Mouse (Mus musculus) E14TG2a.4 (cell line): ENCODE measurements around the gene Nell1.

ENCODE experiments used
- H3K27me3 ChIP-seq: 2 replicates; pipeline ENCODE4 v1.6.1; 2014; ENCODE audit warnings: low read length, control low read depth; ENCODE audit not compliant: insufficient read depth
- H3K36me3 ChIP-seq: 2 replicates; pipeline ENCODE4 v1.6.1; 2014; ENCODE audit warnings: low read length, control low read depth; ENCODE audit not compliant: insufficient read depth
- H3K4me1 ChIP-seq: replicated peaks from 2 replicates; pipeline ENCODE4 v1.6.1; 2014; ENCODE audit warnings: low read depth, low read length, control low read depth
- H3K4me3 ChIP-seq: replicated peaks from 2 replicates; pipeline ENCODE4 v1.5.1; 2014; ENCODE audit warnings: mild to moderate bottlenecking, low read length
- H3K9me3 ChIP-seq: 2 replicates; pipeline ENCODE4 v1.6.1; 2014; ENCODE audit warnings: low read length, control low read depth
- CTCF ChIP-seq: conservative IDR thresholded peaks from 2 replicates; pipeline ENCODE4 v1.5.1; 2014; ENCODE audit warnings: low read length
- NANOG ChIP-seq: IDR thresholded peaks from 2 replicates; pipeline ENCODE4 v1.6.1; 2014; ENCODE audit warnings: borderline replicate concordance, low read length, mixed read lengths
- POU5F1 ChIP-seq: IDR thresholded peaks from 2 replicates; pipeline ENCODE4 v1.6.1; 2014; ENCODE audit warnings: low read length, borderline replicate concordance

Nell1 gene

DNA sequence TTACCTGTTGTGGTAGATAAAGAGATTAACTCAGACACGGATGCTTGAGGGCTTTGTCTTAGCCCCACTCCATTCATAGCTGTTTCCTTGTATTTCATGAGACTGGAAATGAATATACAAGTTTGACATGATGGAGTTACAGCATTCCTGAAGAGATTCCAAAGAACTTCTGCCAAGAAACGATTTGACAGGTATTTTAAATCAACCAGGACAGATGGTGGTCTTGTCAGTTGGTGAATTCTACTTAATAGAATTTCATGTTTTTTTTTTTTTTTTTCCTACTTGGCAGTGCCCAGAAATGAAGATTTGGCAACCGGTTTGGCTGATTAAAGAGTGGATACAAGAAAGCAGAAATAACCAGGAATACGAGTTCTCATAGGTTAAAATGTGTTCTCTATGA, 24.7 kb downstream of the Nell1 start:
- Histone ChIP-seq H3K4me1 (no peaks in the 10 kb centered on the region), H3K9me3 (no peaks in the 10 kb centered on the region), H3K27me3 (no peaks in the 10 kb centered on the region), H3K4me3 (no peak overlapping the region), H3K36me3 (no peaks in the 10 kb centered on the region)
- TF ChIP-seq NANOG = no peak
- TF ChIP-seq CTCF = no peak
- TF ChIP-seq POU5F1 = no peak

DNA sequence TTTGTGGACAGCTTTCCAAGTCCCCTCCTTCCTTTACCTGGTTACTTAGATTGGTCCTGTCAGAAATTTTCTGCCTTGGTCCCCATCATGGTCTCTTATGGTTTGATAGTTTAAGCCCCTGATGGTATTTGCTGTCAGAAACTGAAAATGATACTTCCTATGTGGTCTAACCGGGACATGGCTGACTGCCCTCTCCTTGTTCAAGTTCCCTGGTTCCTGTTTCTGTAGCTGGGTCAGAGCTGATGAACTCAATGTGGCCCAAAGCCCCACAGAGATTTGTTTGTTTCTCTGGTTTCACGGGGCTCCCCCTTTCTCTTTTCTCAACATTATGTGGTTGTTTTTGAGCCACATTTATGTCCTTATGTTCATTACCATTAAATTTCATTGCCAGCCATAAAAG, 30.6 kb downstream of the Nell1 start:
- no peaks in the 10 kb centered on the region for H3K36me3 ChIP-seq

DNA sequence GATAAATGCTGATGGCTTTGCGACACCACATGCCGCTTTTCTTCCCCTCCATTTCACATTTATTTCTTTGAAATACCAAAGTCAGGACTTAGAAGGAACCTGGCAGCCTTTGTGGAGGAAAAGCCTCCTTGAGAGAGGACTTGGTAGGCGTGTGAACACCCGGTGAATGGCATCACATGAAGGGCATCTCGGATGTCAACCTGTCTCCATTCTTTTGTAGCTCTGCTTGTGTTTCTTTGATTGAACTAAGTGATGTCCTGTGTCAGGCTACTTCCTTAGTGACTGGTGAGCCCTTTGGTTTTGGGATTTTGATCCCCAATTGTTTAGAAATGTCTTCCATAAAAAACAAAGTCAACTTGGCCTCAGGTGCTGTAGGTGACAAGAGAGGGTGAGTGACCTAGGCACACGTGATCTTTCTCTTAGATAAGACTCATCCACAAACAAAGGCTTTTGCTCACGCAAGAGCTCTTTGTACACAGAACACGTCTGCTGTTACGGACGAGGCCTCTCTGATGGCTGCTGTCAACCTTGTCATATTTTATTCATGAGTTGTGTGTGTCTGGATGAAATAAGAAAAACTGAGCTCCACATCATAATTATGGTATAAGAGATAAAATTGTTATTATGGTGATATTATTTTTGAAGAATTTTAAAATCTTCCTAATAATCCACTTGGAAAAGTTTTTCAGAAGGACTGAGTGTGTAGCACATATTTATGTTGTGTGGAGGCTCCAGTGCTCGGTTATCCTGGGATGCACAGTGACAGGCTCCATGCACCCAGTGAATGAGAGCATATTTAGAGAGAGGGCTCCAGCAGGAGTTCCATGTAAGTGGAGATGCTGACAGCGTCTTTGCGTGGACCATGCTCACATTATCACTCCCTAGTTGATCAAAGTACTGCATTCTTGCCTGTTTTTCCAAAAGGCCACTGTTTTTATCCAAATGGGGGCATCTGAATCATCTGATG, 60.8 kb downstream of the Nell1 start:
- Histone ChIP-seq H3K4me3 (no peak overlapping the region), H3K36me3 (no peaks in the 10 kb centered on the region), H3K9me3 (no peaks in the 10 kb centered on the region), H3K27me3 (no peaks in the 10 kb centered on the region), H3K4me1 (no peaks in the 10 kb centered on the region)
- TF ChIP-seq NANOG (no peak), POU5F1 (no peak), CTCF (no peak)

More for the DNA sequence above, 30.6 kb downstream of the Nell1 start:
- TF ChIP-seq POU5F1 (no peak), CTCF (no peak), NANOG (no peak)
- Histone ChIP-seq H3K4me1 (no peaks in the 10 kb centered on the region), H3K9me3 (no peaks in the 10 kb centered on the region), H3K4me3 (no peak overlapping the region), H3K27me3 (no peaks in the 10 kb centered on the region)

DNA sequence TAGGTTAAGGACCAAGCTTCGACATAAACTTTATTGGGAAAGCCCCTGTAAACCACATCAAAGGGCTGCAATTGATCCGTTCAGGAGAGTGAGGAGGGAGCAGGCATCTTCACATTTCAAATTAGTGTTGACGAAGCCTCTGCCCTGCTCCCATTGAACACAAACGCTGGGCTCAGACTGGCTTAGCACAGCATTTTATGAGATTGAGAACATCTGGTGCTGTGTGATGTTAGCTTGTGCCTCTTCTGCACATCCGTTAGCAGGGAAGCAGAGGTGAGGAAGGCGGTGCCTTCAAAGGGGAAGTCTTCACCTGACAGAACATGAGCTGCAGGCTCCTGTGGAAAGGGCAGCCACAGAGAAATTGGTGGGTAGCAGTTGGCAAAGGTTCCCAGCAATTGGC, 66.4 kb downstream of the Nell1 start:
- Histone ChIP-seq H3K4me3 (no peak overlapping the region), H3K4me1 (no peaks in the 10 kb centered on the region), H3K9me3 (0 out of 2 replicates have a peak, but pooled peaks cover 2% of the 10 kb centered on the region)

DNA sequence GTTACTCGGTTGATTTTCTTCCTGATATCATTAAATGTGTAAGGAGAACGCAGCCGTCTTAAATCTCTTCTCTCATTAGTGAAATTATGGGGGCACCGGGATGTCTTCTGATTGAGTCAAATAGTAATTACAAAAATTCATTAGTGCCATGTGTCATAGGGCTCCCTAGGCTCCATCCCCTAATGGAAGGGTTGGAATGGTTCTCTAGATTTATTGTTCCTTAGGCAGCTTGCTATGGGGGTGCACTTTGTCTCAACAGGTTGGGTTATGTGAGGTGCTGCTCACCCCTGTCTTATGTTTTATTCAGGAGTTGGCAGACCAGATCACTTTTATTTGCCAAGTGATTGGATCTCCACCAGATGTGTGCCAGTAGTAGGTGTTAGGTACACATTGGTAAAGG, 75.5 kb downstream of the Nell1 start:
- no peak for TF ChIP-seq NANOG
- TF ChIP-seq CTCF = no peak
- TF ChIP-seq POU5F1 = no peak
- Histone ChIP-seq H3K9me3 (0 out of 2 replicates have a peak, but pooled peaks cover 3% of the 10 kb centered on the region), H3K36me3 (no peaks in the 10 kb centered on the region)

More for the DNA sequence above, 66.4 kb downstream of the Nell1 start:
- no peak for TF ChIP-seq NANOG
- no peak for TF ChIP-seq POU5F1
- no peak for TF ChIP-seq CTCF
- no peaks in the 10 kb centered on the region for H3K36me3 ChIP-seq
- no peaks in the 10 kb centered on the region for H3K27me3 ChIP-seq

GRCm38 (mm10) chr7:50053704-50054103, 79.0 kb downstream of the Nell1 start:
- H3K9me3 ChIP-seq = no peaks in the 10 kb centered on the region
- H3K27me3 ChIP-seq = no peaks in the 10 kb centered on the region
- TF ChIP-seq NANOG = no peak
- TF ChIP-seq POU5F1 = no peak
- TF ChIP-seq CTCF = no peak
- H3K4me1 ChIP-seq = no peaks in the 10 kb centered on the region
- no peak overlapping the region for H3K4me3 ChIP-seq
- no peaks in the 10 kb centered on the region for H3K36me3 ChIP-seq

More for the DNA sequence above, 75.5 kb downstream of the Nell1 start:
- no peaks in the 10 kb centered on the region for H3K27me3 ChIP-seq
- H3K4me1 ChIP-seq = no peaks in the 10 kb centered on the region
- H3K4me3 ChIP-seq = no peak overlapping the region

GRCm38 (mm10) chr7:50094461-50094860, 119.8 kb downstream of the Nell1 start:
- TF ChIP-seq CTCF (no peak), NANOG (no peak), POU5F1 (no peak)
- Histone ChIP-seq H3K4me1 (no peaks in the 10 kb centered on the region), H3K9me3 (no peaks in the 10 kb centered on the region), H3K4me3 (no peak overlapping the region), H3K36me3 (no peaks in the 10 kb centered on the region), H3K27me3 (no peaks in the 10 kb centered on the region)

DNA sequence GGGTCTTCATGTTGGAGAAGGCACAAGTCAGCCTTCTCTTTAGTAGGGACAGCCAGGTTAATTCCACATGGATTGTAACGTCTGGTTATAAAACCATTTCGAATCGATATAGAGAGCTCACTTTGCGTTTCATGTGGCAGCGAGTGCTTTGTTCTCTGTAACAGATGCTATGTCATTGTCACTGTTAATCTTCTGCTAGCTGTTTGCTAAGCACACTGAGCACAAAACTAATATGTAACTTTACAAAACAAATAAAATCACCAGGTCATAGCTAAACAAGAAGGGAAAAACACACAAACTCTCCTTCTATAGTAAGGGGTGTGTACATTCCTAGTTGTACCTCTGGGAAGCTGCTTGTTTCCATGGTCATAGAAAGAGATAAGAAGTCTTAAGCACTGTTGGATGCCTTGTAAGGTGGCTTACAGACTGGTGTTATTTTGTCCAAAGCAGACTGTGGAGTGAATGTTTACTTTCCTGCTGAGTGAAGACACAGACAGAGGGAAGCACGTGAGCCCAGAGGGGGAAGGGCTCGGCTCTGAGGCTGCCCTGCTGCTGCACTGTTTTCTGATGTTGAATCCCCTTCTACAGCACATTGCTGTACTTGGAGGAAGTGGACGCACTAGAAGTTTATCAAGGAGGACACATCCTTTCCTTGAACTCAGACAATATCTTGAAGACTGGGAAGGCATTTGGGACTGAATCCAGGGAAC, 131.1 kb downstream of the Nell1 start:
- no peak for TF ChIP-seq NANOG
- Histone ChIP-seq H3K4me3 (no peak overlapping the region), H3K36me3 (no peaks in the 10 kb centered on the region), H3K9me3 (0 out of 2 replicates have a peak, but pooled peaks cover 3% of the 10 kb centered on the region), H3K27me3 (no peaks in the 10 kb centered on the region), H3K4me1 (no peaks in the 10 kb centered on the region)
